Mouse (Mus musculus) midbrain, embryonic 14.5 days (tissue): ENCODE results near the gene Ctsf. TPM values are rescaled to one million over a fixed set of nuclear protein-coding genes. Genes with fewer than 3 reads are reported as not detected.

Experiments used
- ATAC-seq: fragments of 200-750 bp; cut with Nextera tagmentation; 2 replicates; pipeline ENCODE4 v1.8.0; 2017; ENCODE audit warnings: moderate number of reproducible peaks, moderate library complexity; ENCODE audit not compliant: low FRiP score, low TSS enrichment
- DNase-seq: peaks from one replicate; pipeline ENCODE4 v3.0.0-alpha.2; 2015
- H3K27ac ChIP-seq: fragments of 300-500 bp; sonication (generic); replicated peaks from 2 replicates; pipeline ENCODE4 v1.5.1; 2014; ENCODE audit warnings: mild to moderate bottlenecking, low read depth, low read length, moderate library complexity
- H3K27me3 ChIP-seq: fragments of 300-500 bp; sonication (generic); 2 replicates; pipeline ENCODE4 v1.6.1; 2014; ENCODE audit warnings: low read length, control low read depth, mixed read lengths; ENCODE audit not compliant: control insufficient read depth, insufficient read depth
- H3K36me3 ChIP-seq: fragments of 300-500 bp; sonication (generic); 2 replicates; pipeline ENCODE4 v1.6.1; 2014; ENCODE audit warnings: low read length, control low read depth; ENCODE audit not compliant: control insufficient read depth, insufficient read depth
- H3K4me1 ChIP-seq: fragments of 300-500 bp; sonication (generic); 2 replicates; pipeline ENCODE4 v1.6.1; 2014; ENCODE audit warnings: mild to moderate bottlenecking, antibody characterized with exemption, low read length, control low read depth; ENCODE audit not compliant: control insufficient read depth, insufficient read depth
- H3K4me2 ChIP-seq: fragments of 300-500 bp; sonication (generic); 2 replicates; pipeline ENCODE4 v1.6.1; 2014; ENCODE audit warnings: mild to moderate bottlenecking, low read length, moderate library complexity
- H3K4me3 ChIP-seq: fragments of 300-500 bp; sonication (generic); replicated peaks from 2 replicates; pipeline ENCODE4 v1.5.1; 2014; ENCODE audit warnings: low read depth, low read length
- H3K9ac ChIP-seq: fragments of 300-500 bp; sonication (generic); replicated peaks from 2 replicates; pipeline ENCODE4 v1.6.1; 2014; ENCODE audit warnings: mild to moderate bottlenecking, low read length, moderate library complexity
- H3K9me3 ChIP-seq: fragments of 300-500 bp; sonication (generic); 2 replicates; pipeline ENCODE4 v1.6.1; 2016; ENCODE audit warnings: low read length, control low read depth, mixed read lengths; ENCODE audit not compliant: control insufficient read depth
- WGBS: fragments of 180-500 bp; shearing (Covaris S2); extraction: QIAGEN DNeasy Blood & Tissue Kit; methylation state at CpG from one replicate; pipeline ENCODE4 v1.1.7; 2014; 5-methylcytosine and 5-hydroxymethylcytosine counted together
- polyA plus RNA-seq: library from polyadenylated mRNA; unstranded; fragments of >200 nt; fragmentation: Nextera tagmentation; extraction: Ambion mirVana; gene quantifications from 2 replicates; pipeline ENCODE4 v1.2.1, GENCODE M21; 2014

Ctsf gene
- polyA plus RNA-seq, 1 experiment from 2014 or later: 57.3 TPM

DNA sequence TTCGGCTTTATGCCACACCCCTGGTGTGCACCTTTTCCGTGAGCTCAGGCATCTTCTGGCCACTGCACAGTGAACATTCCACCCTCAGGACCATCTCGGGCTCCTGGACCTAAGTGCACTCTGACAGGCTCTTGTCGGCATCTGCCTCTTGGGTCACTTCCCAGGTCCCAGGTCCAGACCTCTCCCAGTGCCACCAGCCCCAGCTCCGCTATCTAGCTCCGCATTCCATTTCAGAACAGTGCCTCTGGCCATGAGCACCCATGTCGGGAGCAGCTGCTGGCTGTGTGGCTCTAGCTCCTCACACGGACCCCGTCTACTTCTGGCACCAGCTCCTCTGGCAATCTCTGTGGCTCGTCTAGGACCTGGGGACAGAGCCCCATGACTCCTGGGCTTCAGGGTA, 34.9 kb downstream of the Ctsf start:
- no peak for ATAC-seq

DNA sequence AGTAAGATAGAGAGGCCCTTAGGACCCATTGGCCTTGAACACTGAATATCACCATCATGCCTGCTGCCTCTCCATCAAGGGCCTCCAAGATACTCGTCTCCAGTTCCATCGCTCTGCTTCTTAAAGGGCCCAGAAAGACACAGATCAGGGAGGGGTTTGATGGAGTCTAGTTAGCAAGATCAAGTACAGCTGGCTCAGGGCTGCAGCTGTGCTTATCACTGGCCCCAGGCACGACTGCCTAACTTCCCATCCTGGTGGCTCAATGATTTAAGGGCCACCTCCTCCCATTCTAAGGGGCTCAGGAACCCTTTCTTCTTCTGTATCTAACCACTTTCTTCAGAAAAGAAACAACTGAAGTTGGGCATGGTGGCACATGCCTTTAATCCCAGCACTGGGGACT, 36.9 kb downstream of the Ctsf start:
- Histone ChIP-seq H3K9me3 (no peaks in the 10 kb centered on the region), H3K4me2 (no peak overlapping the region), H3K4me3 (no peak overlapping the region), H3K9ac (no peak overlapping the region), H3K27me3 (no peaks in the 10 kb centered on the region), H3K27ac (no peak overlapping the region), H3K4me1 (no peaks in the 10 kb centered on the region), H3K36me3 (peaks cover 58% of the 10 kb centered on the region)
- DNase-seq (no peak), ATAC-seq (no peak)
- 86% methylated on average over 3 of the region's 3 CpGs for WGBS

More for the DNA sequence above, 34.9 kb downstream of the Ctsf start:
- Histone ChIP-seq H3K36me3 (peaks cover 52% of the 10 kb centered on the region), H3K4me2 (no peak overlapping the region), H3K9me3 (no peaks in the 10 kb centered on the region), H3K4me3 (no peak overlapping the region), H3K27ac (no peak overlapping the region), H3K4me1 (no peaks in the 10 kb centered on the region), H3K9ac (no peak overlapping the region), H3K27me3 (no peaks in the 10 kb centered on the region)
- no peak for DNase-seq
- 91% methylated on average over 10 of the region's 10 CpGs for WGBS

DNA sequence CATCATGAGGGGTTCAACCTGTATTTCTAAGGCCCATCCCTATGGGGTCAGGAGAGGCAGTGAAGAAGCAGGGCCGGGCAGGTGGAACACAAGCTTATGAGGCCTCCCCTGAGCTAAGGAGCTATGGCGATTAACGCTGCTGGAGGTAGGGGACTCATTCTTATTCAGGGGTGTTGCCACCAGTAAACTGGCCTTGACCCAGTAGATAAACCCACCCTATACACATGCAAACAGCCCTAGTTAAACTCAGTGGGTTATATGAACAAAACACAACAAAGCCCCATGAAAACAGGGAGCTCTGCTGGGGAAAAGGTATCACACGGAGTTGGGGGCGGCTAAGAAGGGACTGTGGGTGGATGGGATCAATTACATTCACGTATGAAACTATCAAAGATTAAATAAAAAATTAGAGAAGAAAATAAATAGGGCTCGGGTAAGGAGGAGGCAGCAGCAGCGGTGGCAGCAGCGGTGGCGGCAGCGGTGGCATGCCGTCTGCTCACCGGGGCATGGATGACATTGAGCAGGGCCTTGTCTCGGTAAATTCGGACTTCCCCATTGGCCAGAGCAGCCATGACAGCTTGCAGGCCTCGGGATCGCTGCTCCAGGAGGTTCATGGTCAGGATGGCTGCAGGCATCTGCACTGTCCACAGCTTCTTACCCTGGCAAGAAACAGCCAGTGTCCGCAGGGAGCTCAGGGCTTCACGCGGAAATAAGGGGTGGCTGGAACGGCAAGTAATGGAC, 42.0 kb downstream of the Ctsf start:
- peaks cover 69% of the 10 kb centered on the region for H3K36me3 ChIP-seq
- no peak overlapping the region for H3K4me3 ChIP-seq
- H3K9me3 ChIP-seq: no peaks in the 10 kb centered on the region
- no peak overlapping the region for H3K27ac ChIP-seq
- H3K27me3 ChIP-seq: no peaks in the 10 kb centered on the region
- no peak overlapping the region for H3K9ac ChIP-seq
- no peaks in the 10 kb centered on the region for H3K4me1 ChIP-seq
- DNase-seq (no peak), ATAC-seq (no peak)
- WGBS: 53% methylated on average over 21 of the region's 21 CpGs
- no peak overlapping the region for H3K4me2 ChIP-seq

DNA sequence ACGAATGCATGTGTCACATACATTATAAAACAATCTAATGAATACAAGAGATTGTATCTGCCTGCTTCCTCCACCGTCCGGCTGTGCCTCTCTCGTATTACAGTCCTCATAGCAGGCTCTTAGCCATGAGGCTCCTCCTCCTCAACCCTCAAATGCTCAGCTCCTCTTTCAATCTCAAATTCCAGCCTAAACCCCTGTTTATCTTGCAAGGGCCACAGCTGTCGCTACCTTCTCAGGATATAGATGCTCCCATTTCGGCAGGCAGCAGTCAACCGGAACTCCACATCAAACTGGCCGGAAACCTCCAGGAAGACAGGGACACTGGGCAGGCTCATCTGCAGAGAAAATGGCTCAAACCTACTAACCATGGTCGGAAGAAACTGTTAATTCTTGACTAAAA, 44.0 kb downstream of the Ctsf start:
- no peak overlapping the region for H3K27ac ChIP-seq
- H3K4me2 ChIP-seq: no peak overlapping the region
- no peaks in the 10 kb centered on the region for H3K4me1 ChIP-seq
- WGBS: 87% methylated on average over 9 of the region's 9 CpGs
- H3K9ac ChIP-seq: no peak overlapping the region
- no peak overlapping the region for H3K4me3 ChIP-seq
- no peaks in the 10 kb centered on the region for H3K27me3 ChIP-seq
- H3K36me3 ChIP-seq: peaks cover 71% of the 10 kb centered on the region
- H3K9me3 ChIP-seq: no peaks in the 10 kb centered on the region
- DNase-seq (no peak), ATAC-seq (no peak)

DNA sequence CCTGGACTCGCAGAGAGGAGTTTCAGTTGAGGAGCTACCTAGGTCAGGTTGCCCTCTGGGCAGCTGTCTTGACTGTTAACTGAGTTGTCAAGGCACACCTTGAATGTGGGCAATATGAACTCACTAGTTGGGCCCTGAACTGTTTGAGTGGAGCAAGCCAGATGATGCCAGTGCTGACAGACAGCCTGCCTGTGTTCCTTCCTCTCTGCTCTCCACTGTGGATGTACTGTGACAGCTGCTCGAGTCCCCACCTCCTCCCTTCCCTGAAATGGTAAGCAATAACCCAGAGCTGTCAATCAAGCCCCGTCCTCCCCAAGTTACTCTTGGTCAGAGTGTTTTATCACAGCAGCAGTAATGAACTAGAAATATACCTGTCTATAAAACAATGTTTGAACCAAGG, 45.0 kb downstream of the Ctsf start:
- Histone ChIP-seq H3K4me3 (no peak overlapping the region), H3K36me3 (peaks cover 62% of the 10 kb centered on the region), H3K4me2 (no peak overlapping the region), H3K27ac (no peak overlapping the region), H3K4me1 (no peaks in the 10 kb centered on the region), H3K27me3 (no peaks in the 10 kb centered on the region), H3K9ac (no peak overlapping the region), H3K9me3 (no peaks in the 10 kb centered on the region)
- DNase-seq (no peak), ATAC-seq (no peak)
- 87% methylated on average over 3 of the region's 3 CpGs for WGBS

DNA sequence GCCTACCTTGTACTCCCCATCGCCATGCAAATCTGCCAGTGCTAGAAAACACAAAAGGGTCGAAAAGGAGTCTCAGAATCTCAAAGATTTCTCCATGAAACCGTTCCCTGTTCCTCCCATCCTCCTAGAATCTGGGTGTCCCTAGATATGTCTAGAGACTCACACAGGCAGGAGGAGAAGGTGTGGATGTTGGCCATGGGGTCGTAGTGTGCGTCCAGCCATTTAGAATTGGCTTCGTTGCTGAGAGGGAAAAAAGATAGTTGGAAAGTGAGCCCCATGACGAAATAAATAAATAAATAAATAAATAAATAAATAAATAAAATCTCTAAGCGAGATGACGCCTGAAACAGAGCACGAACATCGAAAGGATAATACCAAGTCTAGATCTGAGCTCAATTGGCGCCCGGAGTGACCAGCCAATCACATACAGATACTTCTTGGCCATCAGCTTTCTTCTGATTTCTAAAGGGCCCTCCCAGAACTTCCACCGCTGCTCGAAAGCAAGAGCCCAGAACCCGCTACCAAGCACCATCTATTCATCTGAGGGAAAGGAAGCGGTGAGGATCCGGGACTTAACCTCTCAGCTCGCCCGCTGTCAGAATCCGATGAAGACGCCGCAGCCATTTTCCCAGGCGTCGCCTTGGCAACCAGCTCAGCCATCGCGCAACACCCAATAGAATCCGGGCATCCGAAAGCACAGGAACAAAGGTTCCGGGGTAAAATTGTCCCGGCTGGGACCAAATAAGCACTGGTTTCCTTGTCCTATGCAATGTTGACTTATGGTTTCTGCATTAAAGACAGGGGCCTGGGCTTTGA, 51.3 kb downstream of the Ctsf start, which contains the start of gene Bbs1:
Gene Bbs1, minus strand, starts transcription at position 650 of the 816 bp plus-strand sequence.
- H3K4me2 ChIP-seq: peak within 1 kb of the TSS; percentile 82
- whole genome bisulfite sequencing: 7% methylated on average over 31 of the region's 31 CpGs
- no peaks in the 10 kb centered on the region for H3K27me3 ChIP-seq
- peak within 1 kb of the TSS; percentile 81 for H3K27ac ChIP-seq
- peaks cover 62% of the 10 kb centered on the region for H3K36me3 ChIP-seq
- DNase-seq (peak; percentile 94), ATAC-seq (peak; percentile 78; the same call in 1 of the 2 replicates)
- H3K4me1 ChIP-seq: peaks cover 10% of the 10 kb centered on the region; the same call in 1 of the 2 replicates
- H3K9ac ChIP-seq: peak within 1 kb of the TSS; percentile 71
- H3K9me3 ChIP-seq: no peaks in the 10 kb centered on the region
- peak within 1 kb of the TSS; percentile 67 for H3K4me3 ChIP-seq

DNA sequence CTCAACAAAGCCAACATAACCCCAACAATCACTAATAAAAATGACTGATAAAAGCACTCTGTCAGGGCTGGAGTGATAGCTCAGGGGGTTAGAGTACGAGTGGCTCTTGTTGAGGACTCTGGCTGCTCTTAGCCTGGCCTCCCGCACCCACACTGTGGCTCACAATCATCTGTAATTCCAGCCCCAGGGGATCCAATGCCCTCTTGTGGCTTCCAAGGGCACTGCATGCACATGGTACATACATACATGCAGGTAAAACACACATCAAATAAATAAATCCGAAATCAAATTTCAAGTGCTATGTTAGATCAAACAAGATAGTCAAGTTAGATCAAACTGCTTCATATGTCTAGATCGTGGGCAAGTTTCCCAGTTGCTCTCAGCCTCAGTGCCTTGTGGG, 53.2 kb downstream of the Ctsf start:
- Histone ChIP-seq H3K27ac (no peak overlapping the region), H3K36me3 (peaks cover 65% of the 10 kb centered on the region), H3K9ac (no peak overlapping the region), H3K4me3 (no peak overlapping the region), H3K4me2 (no peak overlapping the region), H3K4me1 (peaks cover 10% of the 10 kb centered on the region; the same call in 1 of the 2 replicates), H3K9me3 (no peaks in the 10 kb centered on the region), H3K27me3 (no peaks in the 10 kb centered on the region)
- 88% methylated on average over 4 of the region's 4 CpGs for WGBS
- ATAC-seq: no peak
- peak; percentile 49 for DNase-seq

DNA sequence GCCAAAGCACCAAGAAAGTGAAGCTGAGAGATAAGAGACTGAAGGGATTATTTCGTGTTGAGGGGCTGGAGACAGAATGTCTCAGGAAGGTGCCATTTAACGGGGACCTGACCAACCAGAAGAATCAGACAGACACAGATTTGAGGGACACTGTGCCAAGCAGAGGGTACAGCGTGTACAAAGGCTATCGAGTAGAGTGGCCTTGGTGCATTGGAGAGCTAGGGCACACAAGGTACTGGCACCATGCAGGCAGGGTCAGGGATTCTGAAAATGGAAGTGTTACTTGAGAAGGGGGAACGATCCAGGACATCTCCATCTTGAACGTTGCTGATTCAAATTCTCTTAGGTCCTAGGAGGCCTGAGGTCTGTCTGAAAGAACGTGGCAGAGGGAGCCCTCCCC, 54.4 kb downstream of the Ctsf start:
- Histone ChIP-seq H3K4me3 (no peak overlapping the region), H3K4me1 (peaks cover 10% of the 10 kb centered on the region; the same call in 1 of the 2 replicates), H3K9me3 (no peaks in the 10 kb centered on the region), H3K9ac (no peak overlapping the region), H3K4me2 (no peak overlapping the region), H3K27me3 (no peaks in the 10 kb centered on the region), H3K27ac (no peak overlapping the region), H3K36me3 (peaks cover 71% of the 10 kb centered on the region)
- 96% methylated on average over 7 of the region's 7 CpGs for WGBS
- ATAC-seq (no peak), DNase-seq (no peak)
